Mouse (Mus musculus) hindbrain, embryonic 14.5 days (tissue): ENCODE measurements around the gene Zfpm1. TPM values are rescaled to one million over a fixed set of nuclear protein-coding genes. Genes with fewer than 3 reads are reported as not detected.

ENCODE experiments used
- ATAC-seq: fragments of 200-750 bp; cut with Nextera tagmentation; 2 replicates; pipeline ENCODE4 v1.8.0; 2017; ENCODE audit warnings: moderate number of reproducible peaks, mild to moderate bottlenecking, moderate TSS enrichment, moderate library complexity; ENCODE audit not compliant: low FRiP score
- DNase-seq: peaks from one replicate; pipeline ENCODE4 v3.0.0-alpha.2; 2015; ENCODE audit warnings: low spot score
- H3K27ac ChIP-seq: fragments of 300-500 bp; sonication (generic); 2 replicates; pipeline ENCODE4 v1.5.1; 2014; ENCODE audit warnings: mild to moderate bottlenecking, moderate library complexity
- H3K27me3 ChIP-seq: fragments of 300-500 bp; sonication (generic); 2 replicates; pipeline ENCODE4 v1.6.1; 2014; ENCODE audit warnings: mild to moderate bottlenecking, low read length, mixed read lengths; ENCODE audit not compliant: control insufficient read depth, insufficient read depth
- H3K36me3 ChIP-seq: fragments of 300-500 bp; sonication (generic); replicated peaks from 2 replicates; pipeline ENCODE4 v1.6.1; 2014; ENCODE audit not compliant: control insufficient read depth, insufficient read depth
- H3K4me1 ChIP-seq: fragments of 300-500 bp; sonication (generic); replicated peaks from 2 replicates; pipeline ENCODE4 v1.6.1; 2014; ENCODE audit warnings: antibody characterized with exemption, low read length, mixed read lengths; ENCODE audit not compliant: control insufficient read depth, insufficient read depth
- H3K4me2 ChIP-seq: fragments of 300-500 bp; sonication (generic); replicated peaks from 2 replicates; pipeline ENCODE4 v1.6.1; 2014; ENCODE audit warnings: mild to moderate bottlenecking, moderate library complexity
- H3K4me3 ChIP-seq: fragments of 300-500 bp; sonication (generic); replicated peaks from 2 replicates; pipeline ENCODE4 v1.5.1; 2014; ENCODE audit warnings: mild to moderate bottlenecking, low read length
- H3K9ac ChIP-seq: fragments of 300-500 bp; sonication (generic); 2 replicates; pipeline ENCODE4 v1.6.1; 2014
- H3K9me3 ChIP-seq: fragments of 300-500 bp; sonication (generic); 2 replicates; pipeline ENCODE4 v1.6.1; 2016; ENCODE audit warnings: low read length; ENCODE audit not compliant: control insufficient read depth
- WGBS: fragments of 180-500 bp; shearing (Covaris S2); extraction: QIAGEN DNeasy Blood & Tissue Kit; methylation state at CpG from one replicate; pipeline ENCODE4 v1.1.7; 2014; 5-methylcytosine and 5-hydroxymethylcytosine counted together
- polyA plus RNA-seq: library from polyadenylated mRNA; unstranded; fragments of >200 nt; fragmentation: Nextera tagmentation; extraction: Ambion mirVana; gene quantifications from 2 replicates; pipeline ENCODE4 v1.2.1, GENCODE M21; 2014

Gene Zfpm1
- polyA plus RNA-seq, 1 experiment from 2014 or later = 2.0 TPM

- H3K4me3 ChIP-seq = peak overlapping the region; percentile 59; the same call in 1 of the 2 replicates
- H3K27ac ChIP-seq = no peak overlapping the region
- no peaks in the 10 kb centered on the region for H3K9me3 ChIP-seq
- peak overlapping the region; percentile 87 for H3K4me2 ChIP-seq
- ATAC-seq = no peak
- 84% methylated on average over 13 of the region's 13 CpGs for WGBS
- H3K4me1 ChIP-seq = 0 out of 2 replicates have a peak, but pooled peaks cover 17% of the 10 kb centered on the region
- H3K9ac ChIP-seq = no peak overlapping the region
- no peaks in the 10 kb centered on the region for H3K36me3 ChIP-seq
- peaks cover 48% of the 10 kb centered on the region for H3K27me3 ChIP-seq
- DNase-seq = no peak
These were observed 53.0 kb downstream of the Zfpm1 start for GRCm38 (mm10) chr8:122334791-122335490.

GRCm38 (mm10) chr8:122335638-122336250 lies 53.8 kb downstream of the Zfpm1 start:
- Histone ChIP-seq H3K36me3 (no peaks in the 10 kb centered on the region), H3K9me3 (no peaks in the 10 kb centered on the region), H3K27me3 (peaks cover 52% of the 10 kb centered on the region), H3K4me1 (0 out of 2 replicates have a peak, but pooled peaks cover 17% of the 10 kb centered on the region), H3K27ac (no peak overlapping the region), H3K4me3 (peak overlapping the region; percentile 59), H3K9ac (peak overlapping the region; percentile 62), H3K4me2 (peak overlapping the region; percentile 87)
- WGBS = 4% methylated on average over 52 of the region's 57 CpGs
- ATAC-seq (peak; percentile 38), DNase-seq (no peak)

GRCm38 (mm10) chr8:122336251-122336910 lies 54.4 kb downstream of the Zfpm1 start:
- Histone ChIP-seq H3K27ac (no peak overlapping the region), H3K27me3 (peaks cover 54% of the 10 kb centered on the region), H3K9me3 (no peaks in the 10 kb centered on the region), H3K4me2 (peak overlapping the region; percentile 87), H3K9ac (peak overlapping the region; percentile 62), H3K4me1 (0 out of 2 replicates have a peak, but pooled peaks cover 12% of the 10 kb centered on the region), H3K4me3 (peak overlapping the region; percentile 59), H3K36me3 (no peaks in the 10 kb centered on the region)
- 2% methylated on average over 76 of the region's 81 CpGs for WGBS
- DNase-seq (no peak), ATAC-seq (peak; percentile 38)

- 51% methylated on average over 6 of the region's 6 CpGs for WGBS
- H3K9me3 ChIP-seq = no peaks in the 10 kb centered on the region
- no peak overlapping the region for H3K4me2 ChIP-seq
- peaks cover 59% of the 10 kb centered on the region for H3K27me3 ChIP-seq
- H3K4me3 ChIP-seq = no peak overlapping the region
- H3K9ac ChIP-seq = no peak overlapping the region
- H3K4me1 ChIP-seq = peaks cover 25% of the 10 kb centered on the region
- DNase-seq (no peak), ATAC-seq (no peak)
- no peak overlapping the region for H3K27ac ChIP-seq
- no peaks in the 10 kb centered on the region for H3K36me3 ChIP-seq
These were observed 56.9 kb downstream of the Zfpm1 start for GRCm38 (mm10) chr8:122338852-122339251.

GRCm38 (mm10) chr8:122340761-122341160 lies 58.8 kb downstream of the Zfpm1 start:
- Histone ChIP-seq H3K36me3 (no peaks in the 10 kb centered on the region), H3K9me3 (no peaks in the 10 kb centered on the region), H3K4me3 (no peak overlapping the region), H3K9ac (no peak overlapping the region), H3K27ac (no peak overlapping the region), H3K27me3 (peaks cover 43% of the 10 kb centered on the region), H3K4me2 (no peak overlapping the region), H3K4me1 (peaks cover 26% of the 10 kb centered on the region)
- WGBS = 82% methylated on average over 3 of the region's 3 CpGs
- no peak for ATAC-seq
- DNase-seq = no peak

GRCm38 (mm10) chr8:122341790-122342189 lies 59.8 kb downstream of the Zfpm1 start:
- Histone ChIP-seq H3K4me3 (no peak overlapping the region), H3K27ac (no peak overlapping the region), H3K9ac (no peak overlapping the region), H3K27me3 (peaks cover 36% of the 10 kb centered on the region), H3K36me3 (no peaks in the 10 kb centered on the region), H3K4me1 (peaks cover 20% of the 10 kb centered on the region), H3K9me3 (no peaks in the 10 kb centered on the region), H3K4me2 (no peak overlapping the region)
- DNase-seq (no peak), ATAC-seq (no peak)
- WGBS = 79% methylated on average over 6 of the region's 6 CpGs

GRCm38 (mm10) chr8:122342362-122342761 lies 60.4 kb downstream of the Zfpm1 start:
- Histone ChIP-seq H3K36me3 (no peaks in the 10 kb centered on the region), H3K9ac (peak overlapping the region; percentile 37; the same call in 1 of the 2 replicates), H3K27ac (no peak overlapping the region), H3K4me3 (no peak overlapping the region), H3K4me2 (no peak overlapping the region; the same call in 1 of the 2 replicates), H3K4me1 (peaks cover 20% of the 10 kb centered on the region), H3K9me3 (no peaks in the 10 kb centered on the region), H3K27me3 (peaks cover 30% of the 10 kb centered on the region)
- no peak for DNase-seq
- WGBS = 55% methylated on average over 5 of the region's 5 CpGs
- ATAC-seq = no peak

- Histone ChIP-seq H3K27ac (no peak overlapping the region), H3K4me1 (peaks cover 20% of the 10 kb centered on the region), H3K9ac (peak overlapping the region; percentile 37; the same call in 1 of the 2 replicates), H3K27me3 (peaks cover 26% of the 10 kb centered on the region), H3K4me2 (peak overlapping the region; percentile 34), H3K36me3 (no peaks in the 10 kb centered on the region), H3K9me3 (no peaks in the 10 kb centered on the region), H3K4me3 (no peak overlapping the region)
- DNase-seq (no peak), ATAC-seq (no peak)
- 6% methylated on average over 9 of the region's 9 CpGs for WGBS
These were observed 60.9 kb downstream of the Zfpm1 start for GRCm38 (mm10) chr8:122342806-122343209.

- 4% methylated on average over 11 of the region's 11 CpGs for WGBS
- ATAC-seq (no peak), DNase-seq (no peak)
- H3K4me1 ChIP-seq = peaks cover 20% of the 10 kb centered on the region
- H3K4me3 ChIP-seq = 0 out of 2 replicates have a peak overlapping the region, but pooled peaks have one; percentile 1
- H3K9ac ChIP-seq = peak overlapping the region; percentile 37; the same call in 1 of the 2 replicates
- H3K36me3 ChIP-seq = no peaks in the 10 kb centered on the region
- H3K27ac ChIP-seq = no peak overlapping the region
- H3K9me3 ChIP-seq = no peaks in the 10 kb centered on the region
- H3K4me2 ChIP-seq = peak overlapping the region; percentile 34
- peaks cover 21% of the 10 kb centered on the region for H3K27me3 ChIP-seq
These were observed 61.4 kb downstream of the Zfpm1 start for GRCm38 (mm10) chr8:122343341-122343740.
